Mouse (Mus musculus) limb, embryonic 13.5 days (tissue): ENCODE results near the gene Bend4. TPM values are rescaled to one million over a fixed set of nuclear protein-coding genes. Genes with fewer than 3 reads are reported as not detected.
A peak's percentile ranks its signal among the peaks of the same experiment; 100 is the strongest.

Experiments used
- ATAC-seq: fragments of 200-750 bp; cut with Nextera tagmentation; 2 replicates; pipeline ENCODE4 v1.8.0; 2017; ENCODE audit warnings: low read depth, moderate number of reproducible peaks, moderate TSS enrichment; ENCODE audit not compliant: low FRiP score
- H3K27ac ChIP-seq: fragments of 300-500 bp; sonication (generic); 2 replicates; pipeline ENCODE4 v1.5.1; 2015; ENCODE audit warnings: inconsistent platforms, mild to moderate bottlenecking, moderate library complexity
- H3K27me3 ChIP-seq: fragments of 300-500 bp; sonication (generic); 2 replicates; pipeline ENCODE4 v1.6.1; 2015; ENCODE audit warnings: mild to moderate bottlenecking, inconsistent platforms
- H3K36me3 ChIP-seq: fragments of 300-500 bp; sonication (generic); 2 replicates; pipeline ENCODE4 v1.6.1; 2015; ENCODE audit warnings: inconsistent platforms, mild to moderate bottlenecking, moderate library complexity
- H3K4me1 ChIP-seq: fragments of 300-500 bp; sonication (generic); 2 replicates; pipeline ENCODE4 v1.6.1; 2015; ENCODE audit warnings: inconsistent platforms
- H3K4me2 ChIP-seq: fragments of 300-500 bp; sonication (generic); replicated peaks from 2 replicates; pipeline ENCODE4 v1.6.1; 2015; ENCODE audit warnings: inconsistent platforms, mild to moderate bottlenecking, moderate library complexity
- H3K4me3 ChIP-seq: fragments of 300-500 bp; sonication (generic); 2 replicates; pipeline ENCODE4 v1.5.1; 2015; ENCODE audit warnings: moderate library complexity, mild to moderate bottlenecking, inconsistent platforms
- H3K9ac ChIP-seq: fragments of 300-500 bp; sonication (generic); 2 replicates; pipeline ENCODE4 v1.6.1; 2015; ENCODE audit warnings: mild to moderate bottlenecking, inconsistent platforms
- H3K9me3 ChIP-seq: fragments of 300-500 bp; sonication (generic); 2 replicates; pipeline ENCODE4 v1.6.1; 2016; ENCODE audit warnings: inconsistent platforms
- WGBS: fragments of 180-500 bp; shearing (Covaris S2); methylation state at CpG from one replicate; pipeline ENCODE4 v1.1.7; 2015; 5-methylcytosine and 5-hydroxymethylcytosine counted together
- polyA plus RNA-seq: library from polyadenylated mRNA; unstranded; fragments of >200 nt; fragmentation: Nextera tagmentation; extraction: Ambion mirVana; gene quantifications from 2 replicates; pipeline ENCODE4 v1.2.1, GENCODE M21; 2015

Gene Bend4
- polyA plus RNA-seq, 1 experiment from 2014 or later: 5.3 TPM

DNA sequence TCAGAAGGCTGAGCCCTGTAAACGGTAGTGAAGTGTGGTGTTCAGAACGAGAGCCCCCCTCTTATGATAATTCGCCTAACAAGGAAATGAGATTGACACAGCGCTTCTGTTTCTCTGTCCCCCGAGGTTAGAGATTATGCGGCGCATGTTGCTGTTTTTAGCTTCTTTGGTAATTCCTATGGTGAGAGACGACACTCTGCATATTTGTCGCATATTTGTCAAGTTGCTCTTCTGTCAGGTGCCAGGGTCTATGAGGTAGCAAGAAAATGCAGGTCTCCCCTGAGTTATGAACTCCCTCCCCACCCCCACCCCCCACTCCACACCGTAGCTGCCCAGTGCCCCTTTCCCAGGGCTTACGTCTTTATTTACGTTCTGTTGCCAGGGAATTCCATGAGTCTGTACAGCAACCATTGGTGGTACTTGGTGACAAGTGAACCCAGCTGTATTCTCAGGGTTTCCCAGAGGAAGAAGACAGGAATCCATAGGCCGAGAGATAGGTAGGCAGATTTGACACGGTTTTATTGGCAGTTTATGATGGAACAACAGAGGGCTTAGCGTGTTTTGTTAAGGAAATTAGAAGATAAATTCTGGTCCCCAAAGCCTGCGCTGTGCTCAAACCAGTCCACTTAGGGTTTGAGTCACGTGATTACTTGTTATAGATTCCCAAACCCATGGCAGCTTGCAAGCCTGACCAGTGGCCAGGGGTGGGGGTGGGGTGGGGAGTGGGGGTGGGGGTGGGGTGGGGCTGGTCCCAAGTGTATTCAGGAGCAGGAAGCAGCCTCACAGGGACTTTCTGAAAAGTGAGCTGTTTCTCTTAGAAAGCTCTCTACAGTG lies 16.3 kb upstream of the Bend4 start:
- ATAC-seq: no peak
- no peak overlapping the region for H3K4me2 ChIP-seq
- 30% methylated on average over 17 of the region's 17 CpGs for WGBS
- no peaks in the 10 kb centered on the region for H3K36me3 ChIP-seq
- no peak overlapping the region for H3K27ac ChIP-seq
- H3K27me3 ChIP-seq: no peaks in the 10 kb centered on the region
- peaks cover 7% of the 10 kb centered on the region; the same call in 1 of the 2 replicates for H3K4me1 ChIP-seq
- no peak overlapping the region for H3K9ac ChIP-seq
- H3K4me3 ChIP-seq: no peak overlapping the region
- H3K9me3 ChIP-seq: no peaks in the 10 kb centered on the region

DNA sequence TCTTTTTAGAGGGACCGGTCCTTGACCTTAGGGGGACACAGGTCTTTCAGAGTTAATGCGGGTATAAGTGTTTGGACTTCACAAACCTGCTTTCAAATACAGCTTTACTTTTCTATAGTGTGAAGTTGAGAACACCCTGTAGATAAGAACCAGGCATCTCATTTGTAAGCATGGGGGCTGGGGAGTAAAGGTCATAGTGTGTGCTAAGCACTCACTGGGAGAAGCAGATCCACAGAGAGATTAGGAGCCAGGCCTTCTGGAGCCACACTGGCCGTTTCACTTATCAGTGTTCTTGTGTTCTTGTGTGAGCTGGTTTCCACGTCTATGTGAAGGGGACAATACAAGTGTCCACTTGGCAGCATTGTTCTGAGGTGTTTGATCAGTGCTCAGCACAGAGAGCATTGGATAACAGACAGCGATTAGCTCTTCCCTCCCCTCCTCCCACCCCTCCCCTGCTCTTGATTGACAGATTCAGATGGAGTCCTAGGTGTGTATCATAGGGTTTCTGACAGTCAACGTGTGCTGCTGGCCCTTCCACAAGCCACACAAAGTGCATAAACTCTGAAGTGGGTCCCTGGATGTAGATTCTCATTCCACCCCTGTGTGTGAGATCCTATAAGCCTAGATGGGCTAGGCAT lies 14.8 kb upstream of the Bend4 start:
- Histone ChIP-seq H3K27ac (no peak overlapping the region), H3K9ac (no peak overlapping the region), H3K4me3 (no peak overlapping the region), H3K9me3 (no peaks in the 10 kb centered on the region), H3K36me3 (no peaks in the 10 kb centered on the region), H3K27me3 (no peaks in the 10 kb centered on the region), H3K4me2 (no peak overlapping the region), H3K4me1 (peaks cover 7% of the 10 kb centered on the region; the same call in 1 of the 2 replicates)
- WGBS: 55% methylated on average over 6 of the region's 6 CpGs
- ATAC-seq: no peak

DNA sequence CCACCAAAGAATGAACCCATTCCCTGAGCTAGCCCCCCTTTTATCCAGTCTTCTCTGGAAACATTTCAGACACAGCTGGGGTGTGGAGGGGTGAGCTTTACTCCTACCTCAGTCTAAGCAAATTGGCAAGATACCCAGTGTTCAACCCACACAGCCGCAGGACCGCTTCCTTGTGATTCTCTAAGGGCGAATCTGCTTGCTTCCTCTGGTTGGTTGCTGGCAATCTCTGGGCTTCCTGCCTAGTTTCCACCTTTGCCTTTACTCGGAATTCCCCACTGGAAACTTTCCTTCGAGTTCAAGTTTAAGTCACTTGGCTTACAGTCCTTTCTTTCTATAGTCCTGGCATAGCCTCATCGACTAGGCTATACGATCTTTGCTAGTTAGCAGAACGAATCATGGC lies 12.5 kb upstream of the Bend4 start:
- Histone ChIP-seq H3K9ac (no peak overlapping the region), H3K9me3 (no peaks in the 10 kb centered on the region), H3K27ac (no peak overlapping the region), H3K4me3 (no peak overlapping the region), H3K36me3 (no peaks in the 10 kb centered on the region), H3K27me3 (no peaks in the 10 kb centered on the region), H3K4me2 (no peak overlapping the region), H3K4me1 (peaks cover 7% of the 10 kb centered on the region; the same call in 1 of the 2 replicates)
- 84% methylated on average over 8 of the region's 8 CpGs for WGBS
- ATAC-seq: peak; percentile 28; the same call in 1 of the 2 replicates

DNA sequence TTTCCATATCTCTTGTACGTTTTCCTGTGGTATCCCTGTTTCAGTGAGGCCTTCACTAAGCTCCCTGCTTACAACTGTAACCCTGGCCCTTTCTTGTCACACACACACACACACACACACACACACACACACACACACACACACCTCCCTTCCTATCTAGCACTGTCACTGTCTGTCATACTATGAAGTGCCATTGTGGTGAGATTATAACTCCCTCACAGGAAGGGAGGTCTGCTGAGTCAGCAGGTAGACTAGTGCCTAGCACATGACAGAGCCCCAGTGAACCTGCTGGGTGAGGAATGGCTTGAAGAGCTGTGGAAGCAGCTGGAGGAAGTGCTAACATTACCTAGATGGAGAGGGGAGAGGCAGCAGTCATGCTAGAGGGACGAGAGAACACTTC lies 9.3 kb upstream of the Bend4 start:
- Histone ChIP-seq H3K4me1 (no peaks in the 10 kb centered on the region), H3K27ac (no peak overlapping the region), H3K9me3 (no peaks in the 10 kb centered on the region), H3K4me3 (no peak overlapping the region), H3K4me2 (no peak overlapping the region), H3K27me3 (no peaks in the 10 kb centered on the region), H3K36me3 (no peaks in the 10 kb centered on the region), H3K9ac (no peak overlapping the region)
- ATAC-seq: no peak; the same call in 1 of the 2 replicates
- 36% methylated on average over 2 of the region's 2 CpGs for WGBS

- Histone ChIP-seq H3K4me3 (peak overlapping the region; percentile 70), H3K4me1 (peaks cover 8% of the 10 kb centered on the region; the same call in 1 of the 2 replicates), H3K9me3 (no peaks in the 10 kb centered on the region), H3K36me3 (no peaks in the 10 kb centered on the region), H3K4me2 (peak overlapping the region; percentile 83), H3K27me3 (peaks cover 40% of the 10 kb centered on the region), H3K9ac (peak overlapping the region; percentile 80), H3K27ac (peak overlapping the region; percentile 10; the same call in 1 of the 2 replicates)
- under 1% methylated on average over 106 of the region's 121 CpGs for WGBS
- peak; percentile 30; the same call in 1 of the 2 replicates for ATAC-seq
These were observed 1.4 kb downstream of the Bend4 start for GRCm38 (mm10) chr5:67426478-67427442.

- Histone ChIP-seq H3K4me1 (peaks cover 8% of the 10 kb centered on the region; the same call in 1 of the 2 replicates), H3K36me3 (no peaks in the 10 kb centered on the region), H3K4me3 (peak overlapping the region; percentile 70), H3K9me3 (no peaks in the 10 kb centered on the region), H3K27me3 (peaks cover 40% of the 10 kb centered on the region), H3K4me2 (peak overlapping the region; percentile 83), H3K27ac (no peak overlapping the region), H3K9ac (no peak overlapping the region)
- ATAC-seq: no peak
- 17% methylated on average over 5 of the region's 5 CpGs for WGBS
These were observed 2.1 kb downstream of the Bend4 start for GRCm38 (mm10) chr5:67426011-67426410.

DNA sequence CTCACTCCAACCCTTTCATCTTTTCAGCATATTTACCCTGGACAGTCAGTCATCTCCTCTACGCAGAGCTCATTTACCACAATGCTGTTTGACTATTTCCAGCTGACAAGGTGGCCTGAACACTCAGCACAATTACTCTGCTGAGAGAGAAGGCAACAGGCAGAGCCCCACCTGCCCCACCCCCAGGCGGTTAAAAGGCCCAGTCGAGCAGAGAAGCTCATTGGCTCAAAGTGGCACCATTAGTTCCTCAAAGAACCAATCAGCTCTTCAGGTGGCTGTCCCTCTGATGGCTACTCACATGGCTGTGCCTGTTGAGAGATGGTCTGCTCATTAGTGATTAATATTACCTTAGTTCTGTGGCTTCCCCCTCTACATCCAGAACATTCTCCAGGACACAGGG lies 3.5 kb downstream of the Bend4 start:
- no peak overlapping the region for H3K9ac ChIP-seq
- H3K36me3 ChIP-seq: no peaks in the 10 kb centered on the region
- H3K4me3 ChIP-seq: no peak overlapping the region
- H3K9me3 ChIP-seq: no peaks in the 10 kb centered on the region
- ATAC-seq: no peak
- H3K27ac ChIP-seq: no peak overlapping the region
- 20% methylated on average over 3 of the region's 3 CpGs for WGBS
- no peak overlapping the region for H3K4me2 ChIP-seq
- peaks cover 8% of the 10 kb centered on the region; the same call in 1 of the 2 replicates for H3K4me1 ChIP-seq
- H3K27me3 ChIP-seq: peaks cover 40% of the 10 kb centered on the region

DNA sequence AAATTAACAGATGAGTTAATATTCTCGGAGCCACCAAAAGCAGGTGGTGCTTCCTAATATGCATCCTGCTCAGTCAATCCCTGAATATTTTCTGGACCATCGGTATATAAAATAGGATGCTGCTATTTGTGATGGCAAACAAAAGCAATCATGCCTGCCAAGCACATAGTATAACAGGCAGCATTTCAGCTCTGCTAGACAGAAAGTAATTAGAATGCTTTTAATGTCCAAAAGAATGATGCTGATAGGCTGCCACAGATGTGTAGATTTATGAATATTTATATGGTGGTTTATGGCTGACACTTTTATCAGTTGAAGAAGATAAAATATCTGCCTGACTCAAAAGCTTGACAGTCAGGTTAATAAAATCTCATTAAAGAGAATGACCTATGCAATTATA lies 4.1 kb downstream of the Bend4 start:
- Histone ChIP-seq H3K9ac (no peak overlapping the region), H3K27me3 (peaks cover 36% of the 10 kb centered on the region), H3K4me1 (peaks cover 8% of the 10 kb centered on the region; the same call in 1 of the 2 replicates), H3K4me2 (no peak overlapping the region), H3K27ac (no peak overlapping the region), H3K4me3 (no peak overlapping the region), H3K36me3 (no peaks in the 10 kb centered on the region), H3K9me3 (no peaks in the 10 kb centered on the region)
- 87% methylated on average over 2 of the region's 2 CpGs for WGBS
- no peak for ATAC-seq

GRCm38 (mm10) chr5:67423326-67423725 lies 4.8 kb downstream of the Bend4 start:
- WGBS: 73% methylated on average over 9 of the region's 9 CpGs
- ATAC-seq: no peak
- no peak overlapping the region for H3K27ac ChIP-seq
- peaks cover 8% of the 10 kb centered on the region; the same call in 1 of the 2 replicates for H3K4me1 ChIP-seq
- H3K27me3 ChIP-seq: peaks cover 29% of the 10 kb centered on the region
- no peak overlapping the region for H3K9ac ChIP-seq
- H3K9me3 ChIP-seq: no peaks in the 10 kb centered on the region
- no peak overlapping the region for H3K4me2 ChIP-seq
- H3K36me3 ChIP-seq: no peaks in the 10 kb centered on the region
- H3K4me3 ChIP-seq: no peak overlapping the region

GRCm38 (mm10) chr5:67419407-67419806 lies 8.7 kb downstream of the Bend4 start:
- 73% methylated on average over 4 of the region's 4 CpGs for WGBS
- Histone ChIP-seq H3K4me1 (no peaks in the 10 kb centered on the region), H3K27me3 (0 out of 2 replicates have a peak, but pooled peaks cover 2% of the 10 kb centered on the region), H3K36me3 (peaks cover 15% of the 10 kb centered on the region), H3K27ac (no peak overlapping the region), H3K4me3 (no peak overlapping the region), H3K9ac (no peak overlapping the region), H3K4me2 (no peak overlapping the region), H3K9me3 (no peaks in the 10 kb centered on the region)
- ATAC-seq: no peak

DNA sequence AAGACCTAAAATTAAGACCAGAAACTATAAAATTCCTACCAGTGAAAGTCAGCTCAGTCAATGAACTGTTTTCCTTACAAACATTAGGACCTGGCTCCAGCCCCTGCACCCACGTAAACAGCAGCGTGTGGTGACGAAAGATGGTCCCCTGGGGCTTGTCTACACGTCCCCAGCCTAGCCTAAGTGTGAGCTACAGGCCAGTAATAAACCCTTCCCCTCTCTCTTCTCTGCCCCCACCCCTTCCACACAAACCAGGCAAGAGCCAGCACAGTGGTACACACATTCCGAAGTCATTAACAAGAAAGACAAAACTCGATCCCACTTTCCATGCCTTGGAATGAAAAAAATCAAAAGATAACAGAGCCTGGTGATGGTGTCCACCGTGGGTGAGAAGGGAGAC lies 16.6 kb downstream of the Bend4 start:
- Histone ChIP-seq H3K27ac (no peak overlapping the region), H3K4me3 (no peak overlapping the region), H3K9ac (no peak overlapping the region), H3K36me3 (peaks cover 8% of the 10 kb centered on the region; the same call in 1 of the 2 replicates), H3K4me1 (peaks cover 27% of the 10 kb centered on the region), H3K9me3 (no peaks in the 10 kb centered on the region), H3K4me2 (no peak overlapping the region), H3K27me3 (no peaks in the 10 kb centered on the region)
- WGBS: 36% methylated on average over 7 of the region's 7 CpGs
- peak; percentile 53; the same call in 1 of the 2 replicates for ATAC-seq
